Mouse (Mus musculus): ENCODE results near the gene Tmem151b.

The Tmem151b gene

GRCm38 (mm10) chr17:45502324-45502723 is 47.2 kb downstream of the Tmem151b start:
- no peak for DNase-seq

DNA sequence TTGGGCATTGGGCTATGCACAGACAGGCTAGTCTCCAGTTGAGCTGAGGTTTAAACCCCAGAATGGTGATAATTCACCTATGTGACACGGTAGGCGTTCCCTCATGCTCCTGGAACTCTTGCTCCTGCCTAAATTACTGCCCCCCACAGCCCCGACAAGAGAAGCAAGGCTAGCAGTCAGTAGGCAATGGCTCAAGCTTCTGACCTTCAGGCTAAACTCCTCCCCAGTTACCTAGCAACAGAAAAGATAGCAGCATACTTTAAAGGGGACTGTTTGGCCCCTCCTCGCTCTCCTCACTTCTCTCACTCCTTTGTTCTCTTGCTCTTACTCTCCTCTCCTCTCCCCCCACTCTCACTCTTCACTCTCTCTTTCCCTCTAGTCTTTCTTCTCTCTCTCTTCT is 48.5 kb downstream of the Tmem151b start:
- no peak for DNase-seq

- no peak for DNase-seq
These were observed 50.0 kb downstream of the Tmem151b start for GRCm38 (mm10) chr17:45499516-45499915.

- no peak for DNase-seq
These were observed 51.1 kb downstream of the Tmem151b start for GRCm38 (mm10) chr17:45498397-45498796.

DNA sequence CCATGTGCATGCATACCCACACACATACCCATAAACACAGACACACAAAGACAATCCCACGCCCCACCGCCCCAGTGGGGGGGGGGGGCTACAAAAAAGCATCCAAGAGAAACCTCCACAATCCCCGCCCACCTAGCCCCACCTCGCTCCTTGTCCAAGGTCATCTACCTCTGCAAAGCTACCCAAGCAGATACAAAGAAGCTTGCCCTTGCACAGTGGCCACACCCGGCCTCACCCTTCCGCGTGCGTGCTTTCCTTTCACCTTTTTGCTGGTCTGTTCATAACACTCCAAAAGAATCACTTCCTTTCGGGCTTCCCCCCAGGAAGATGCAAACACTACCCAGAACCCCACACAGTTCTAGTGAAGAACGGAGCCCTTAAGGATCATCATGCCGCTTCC is 54.1 kb downstream of the Tmem151b start:
- no peak for DNase-seq

Data from right cerebral cortex, postnatal 25 days (tissue).